Mouse (Mus musculus) hindbrain, embryonic 12.5 days (tissue): Measurements from ENCODE around the gene Trim67. TPM values are rescaled to one million over a fixed set of nuclear protein-coding genes. Genes with fewer than 3 reads are reported as not detected.

Experiments used
- ATAC-seq: fragments of 200-750 bp; cut with Nextera tagmentation; 2 replicates; pipeline ENCODE4 v1.8.0; 2017; ENCODE audit warnings: moderate TSS enrichment; ENCODE audit not compliant: low FRiP score
- H3K27ac ChIP-seq: fragments of 300-500 bp; sonication (generic); 2 replicates; pipeline ENCODE4 v1.5.1; 2016; ENCODE audit warnings: mild to moderate bottlenecking
- H3K27me3 ChIP-seq: fragments of 300-500 bp; sonication (generic); 2 replicates; pipeline ENCODE4 v1.6.1; 2016; ENCODE audit warnings: mild to moderate bottlenecking
- H3K36me3 ChIP-seq: fragments of 300-500 bp; sonication (generic); 2 replicates; pipeline ENCODE4 v1.6.1; 2016; ENCODE audit warnings: mild to moderate bottlenecking
- H3K4me1 ChIP-seq: fragments of 300-500 bp; sonication (generic); 2 replicates; pipeline ENCODE4 v1.6.1; 2016
- H3K4me2 ChIP-seq: fragments of 300-500 bp; sonication (generic); replicated peaks from 2 replicates; pipeline ENCODE4 v1.6.1; 2016; ENCODE audit warnings: mild to moderate bottlenecking
- H3K4me3 ChIP-seq: fragments of 300-500 bp; sonication (generic); 2 replicates; pipeline ENCODE4 v1.5.1; 2016; ENCODE audit warnings: mild to moderate bottlenecking
- H3K9ac ChIP-seq: fragments of 300-500 bp; sonication (generic); 2 replicates; pipeline ENCODE4 v1.6.1; 2016; ENCODE audit warnings: mild to moderate bottlenecking, moderate library complexity
- H3K9me3 ChIP-seq: fragments of 300-500 bp; sonication (generic); replicated peaks from 2 replicates; pipeline ENCODE4 v1.6.1; 2016; ENCODE audit warnings: mild to moderate bottlenecking
- WGBS: fragments of 180-500 bp; shearing (Covaris S2); methylation state at CpG from one replicate; pipeline ENCODE4 v1.1.7; 2016; 5-methylcytosine and 5-hydroxymethylcytosine counted together
- polyA plus RNA-seq: library from polyadenylated mRNA; unstranded; fragments of >200 nt; fragmentation: Nextera tagmentation; extraction: Ambion mirVana; gene quantifications from 2 replicates; pipeline ENCODE4 v1.2.1, GENCODE M21; 2016

Trim67 gene
- polyA plus RNA-seq, 1 experiment from 2014 or later = 11.9 TPM

GRCm38 (mm10) chr8:124795781-124796488 lies 3.0 kb downstream of the Trim67 start:
- Histone ChIP-seq H3K4me3 (peak overlapping the region; percentile 67), H3K27ac (no peak overlapping the region), H3K4me2 (peak overlapping the region; percentile 96), H3K4me1 (peaks cover 51% of the 10 kb centered on the region), H3K9me3 (no peaks in the 10 kb centered on the region), H3K27me3 (peaks cover 42% of the 10 kb centered on the region), H3K36me3 (no peaks in the 10 kb centered on the region), H3K9ac (peak overlapping the region; percentile 32; the same call in 1 of the 2 replicates)
- 78% methylated on average over 8 of the region's 8 CpGs for WGBS
- no peak for ATAC-seq

GRCm38 (mm10) chr8:124800542-124800941 lies 7.7 kb downstream of the Trim67 start:
- H3K9ac ChIP-seq = no peak overlapping the region
- no peaks in the 10 kb centered on the region for H3K36me3 ChIP-seq
- no peak overlapping the region for H3K4me3 ChIP-seq
- H3K9me3 ChIP-seq = no peaks in the 10 kb centered on the region
- 42% methylated on average over 11 of the region's 11 CpGs for WGBS
- H3K27ac ChIP-seq = no peak overlapping the region
- H3K4me2 ChIP-seq = no peak overlapping the region
- H3K4me1 ChIP-seq = peaks cover 18% of the 10 kb centered on the region
- ATAC-seq = no peak
- H3K27me3 ChIP-seq = peaks cover 13% of the 10 kb centered on the region

GRCm38 (mm10) chr8:124803824-124804702 lies 11.2 kb downstream of the Trim67 start:
- Histone ChIP-seq H3K4me3 (no peak overlapping the region), H3K27me3 (no peaks in the 10 kb centered on the region), H3K36me3 (no peaks in the 10 kb centered on the region), H3K9me3 (no peaks in the 10 kb centered on the region), H3K27ac (no peak overlapping the region), H3K4me1 (no peaks in the 10 kb centered on the region), H3K4me2 (no peak overlapping the region), H3K9ac (no peak overlapping the region)
- no peak for ATAC-seq
- WGBS = 68% methylated on average over 12 of the region's 12 CpGs

- Histone ChIP-seq H3K9me3 (no peaks in the 10 kb centered on the region), H3K4me1 (peaks cover 10% of the 10 kb centered on the region), H3K27ac (no peak overlapping the region), H3K9ac (no peak overlapping the region), H3K27me3 (no peaks in the 10 kb centered on the region), H3K4me2 (no peak overlapping the region), H3K4me3 (no peak overlapping the region), H3K36me3 (no peaks in the 10 kb centered on the region)
- WGBS = 78% methylated on average over 4 of the region's 4 CpGs
- no peak for ATAC-seq
Observed at GRCm38 (mm10) chr8:124805990-124806389, 13.1 kb downstream of the Trim67 start.

- ATAC-seq = no peak
- H3K36me3 ChIP-seq = no peaks in the 10 kb centered on the region
- H3K9me3 ChIP-seq = no peaks in the 10 kb centered on the region
- no peak overlapping the region for H3K4me3 ChIP-seq
- H3K27ac ChIP-seq = no peak overlapping the region
- WGBS = 42% methylated on average over 2 of the region's 2 CpGs
- peaks cover 14% of the 10 kb centered on the region for H3K4me1 ChIP-seq
- H3K4me2 ChIP-seq = no peak overlapping the region
- no peak overlapping the region for H3K9ac ChIP-seq
- H3K27me3 ChIP-seq = no peaks in the 10 kb centered on the region
Observed at GRCm38 (mm10) chr8:124809419-124809818, 16.5 kb downstream of the Trim67 start.

GRCm38 (mm10) chr8:124810056-124810610 lies 17.2 kb downstream of the Trim67 start:
- H3K27ac ChIP-seq = no peak overlapping the region
- H3K4me1 ChIP-seq = peaks cover 14% of the 10 kb centered on the region
- 62% methylated on average over 5 of the region's 5 CpGs for WGBS
- ATAC-seq = no peak
- no peaks in the 10 kb centered on the region for H3K9me3 ChIP-seq
- H3K4me3 ChIP-seq = no peak overlapping the region
- H3K4me2 ChIP-seq = no peak overlapping the region
- no peak overlapping the region for H3K9ac ChIP-seq
- H3K36me3 ChIP-seq = peaks cover 2% of the 10 kb centered on the region
- H3K27me3 ChIP-seq = no peaks in the 10 kb centered on the region

- peaks cover 9% of the 10 kb centered on the region for H3K36me3 ChIP-seq
- WGBS = 33% methylated on average over 9 of the region's 9 CpGs
Observed at GRCm38 (mm10) chr8:124810689-124811394, 17.9 kb downstream of the Trim67 start.

GRCm38 (mm10) chr8:124813326-124813725 lies 20.4 kb downstream of the Trim67 start:
- Histone ChIP-seq H3K4me3 (no peak overlapping the region), H3K27me3 (peaks cover 4% of the 10 kb centered on the region; the same call in 1 of the 2 replicates), H3K9ac (no peak overlapping the region), H3K36me3 (peaks cover 32% of the 10 kb centered on the region), H3K4me1 (peaks cover 14% of the 10 kb centered on the region), H3K4me2 (no peak overlapping the region), H3K27ac (no peak overlapping the region), H3K9me3 (peaks cover 7% of the 10 kb centered on the region)
- 97% methylated on average over 4 of the region's 4 CpGs for WGBS
- ATAC-seq = no peak

More at GRCm38 (mm10) chr8:124810689-124811394, 17.9 kb downstream of the Trim67 start:
- ATAC-seq = peak; percentile 50; the same call in 1 of the 2 replicates
- no peaks in the 10 kb centered on the region for H3K27me3 ChIP-seq
- no peak overlapping the region for H3K4me2 ChIP-seq
- H3K9me3 ChIP-seq = no peaks in the 10 kb centered on the region
- peaks cover 14% of the 10 kb centered on the region for H3K4me1 ChIP-seq
- no peak overlapping the region for H3K4me3 ChIP-seq
- no peak overlapping the region for H3K9ac ChIP-seq
- H3K27ac ChIP-seq = no peak overlapping the region

GRCm38 (mm10) chr8:124815870-124816269 lies 23.0 kb downstream of the Trim67 start:
- Histone ChIP-seq H3K4me3 (no peak overlapping the region), H3K4me2 (no peak overlapping the region), H3K9ac (no peak overlapping the region), H3K4me1 (peaks cover 5% of the 10 kb centered on the region), H3K27me3 (peaks cover 13% of the 10 kb centered on the region), H3K36me3 (peaks cover 52% of the 10 kb centered on the region), H3K27ac (no peak overlapping the region), H3K9me3 (peaks cover 7% of the 10 kb centered on the region)
- 89% methylated on average over 12 of the region's 12 CpGs for WGBS
- no peak for ATAC-seq

- H3K36me3 ChIP-seq = peaks cover 57% of the 10 kb centered on the region
- H3K27me3 ChIP-seq = peaks cover 13% of the 10 kb centered on the region
- no peak overlapping the region for H3K27ac ChIP-seq
Observed at GRCm38 (mm10) chr8:124816866-124817265, 24.0 kb downstream of the Trim67 start.

GRCm38 (mm10) chr8:124817361-124817760 lies 24.5 kb downstream of the Trim67 start:
- Histone ChIP-seq H3K4me3 (no peak overlapping the region), H3K36me3 (peaks cover 61% of the 10 kb centered on the region), H3K9ac (no peak overlapping the region), H3K4me2 (no peak overlapping the region), H3K27me3 (peaks cover 13% of the 10 kb centered on the region), H3K9me3 (peaks cover 7% of the 10 kb centered on the region), H3K27ac (no peak overlapping the region), H3K4me1 (no peaks in the 10 kb centered on the region)
- WGBS = 96% methylated on average over 3 of the region's 3 CpGs
- no peak for ATAC-seq

More at GRCm38 (mm10) chr8:124816866-124817265, 24.0 kb downstream of the Trim67 start:
- no peak overlapping the region for H3K4me2 ChIP-seq
- H3K9ac ChIP-seq = no peak overlapping the region
- peaks cover 7% of the 10 kb centered on the region for H3K9me3 ChIP-seq
- H3K4me3 ChIP-seq = no peak overlapping the region
- H3K4me1 ChIP-seq = no peaks in the 10 kb centered on the region
- no peak for ATAC-seq
- WGBS = 90% methylated on average over 11 of the region's 11 CpGs
